Mouse (Mus musculus): ENCODE data around the gene Mrps35.

Gene Mrps35

GRCm38 (mm10) chr6:147042291-147043290 is at the start of gene Mrps35:
TSS of gene Mrps35 (plus strand) at chr6:147042764.
- DNase-seq (ENCODE audit: extremely low spot score, low spot score): peak; percentile 94

DNA sequence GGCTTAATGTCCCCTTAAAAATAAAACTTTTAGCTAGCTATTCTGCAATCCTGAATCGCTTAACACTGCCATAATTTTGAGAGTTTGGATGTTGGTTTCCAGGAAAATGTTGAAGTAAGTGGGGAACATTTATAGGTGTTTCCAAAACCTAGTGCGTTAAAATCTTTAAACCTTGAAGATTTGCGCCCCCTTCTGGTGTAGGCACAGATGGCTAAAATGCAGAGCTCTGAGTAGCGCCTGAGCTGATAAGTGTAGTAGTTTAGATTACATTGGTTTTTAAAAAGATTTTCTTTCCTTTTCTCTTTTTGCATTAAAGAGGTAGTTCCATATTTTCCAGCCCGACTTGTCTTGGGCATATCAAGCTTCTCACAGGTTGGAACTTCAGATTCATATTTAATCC is 48.3 kb upstream of the Mrps35 start:
- DNase-seq (ENCODE audit: extremely low spot score, low spot score): peak; percentile 30

GRCm38 (mm10) chr6:146995391-146995790 is 47.2 kb upstream of the Mrps35 start:
- DNase-seq (ENCODE audit: extremely low spot score, low spot score): no peak

DNA sequence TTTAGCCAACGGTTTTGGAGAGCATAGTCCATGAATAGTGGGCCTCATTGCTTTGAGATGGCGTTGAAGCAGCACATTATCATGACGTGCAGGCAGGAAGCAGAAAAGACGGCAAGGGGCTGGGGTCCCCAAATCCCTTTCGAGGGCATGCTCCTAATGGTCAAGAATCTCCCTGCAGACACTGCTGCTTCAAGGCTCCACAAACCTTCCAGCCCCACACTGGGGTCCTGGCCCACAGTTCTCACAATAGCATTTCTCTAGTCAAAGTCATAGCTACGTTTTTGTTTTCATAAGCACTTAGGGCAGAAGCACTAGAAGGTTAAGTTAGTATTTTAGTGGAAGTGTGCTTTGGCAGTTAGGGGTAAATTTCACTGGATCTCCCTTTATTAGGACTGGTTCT is 46.7 kb upstream of the Mrps35 start:
- no peak for DNase-seq (ENCODE audit: extremely low spot score, low spot score)

DNA sequence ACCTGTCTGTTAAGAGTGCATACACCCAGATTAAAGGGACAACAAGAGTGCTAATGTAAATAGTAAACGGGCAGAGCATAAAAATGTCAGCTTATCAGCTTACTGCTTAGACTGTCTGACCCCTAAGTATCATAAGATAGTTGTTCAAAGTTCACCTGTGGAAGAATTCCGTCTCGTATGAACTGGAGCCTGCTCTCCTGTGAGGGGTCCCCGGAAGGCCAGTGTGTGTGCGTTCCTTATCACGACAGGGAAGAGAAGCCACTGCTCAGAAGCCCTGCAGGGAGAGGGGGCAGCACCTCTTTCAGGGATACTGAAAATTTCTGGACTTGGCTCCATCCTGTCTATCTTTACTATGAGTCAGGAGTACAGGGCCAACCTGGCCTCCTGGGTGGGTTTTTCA is 45.6 kb upstream of the Mrps35 start:
- DNase-seq (ENCODE audit: extremely low spot score, low spot score): no peak

DNA sequence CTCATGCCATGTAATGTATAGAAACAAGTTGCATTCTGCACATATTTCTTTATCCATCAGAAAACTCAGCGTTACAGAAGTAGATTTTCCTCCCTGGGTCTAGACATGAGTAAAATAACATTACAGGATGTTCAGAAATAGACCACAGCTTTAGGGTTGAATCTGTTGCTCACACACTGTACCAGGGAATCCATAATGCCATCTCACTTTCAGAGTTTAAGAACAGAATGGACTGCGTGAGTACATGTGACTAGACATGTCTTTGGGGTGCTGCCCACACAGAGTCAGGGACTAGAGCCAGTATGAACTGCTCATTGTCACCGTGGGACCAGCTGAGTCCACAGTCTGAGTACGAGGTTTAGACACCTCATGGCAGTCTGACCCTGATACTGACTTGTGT is 43.9 kb upstream of the Mrps35 start:
- DNase-seq (ENCODE audit: extremely low spot score, low spot score): no peak

DNA sequence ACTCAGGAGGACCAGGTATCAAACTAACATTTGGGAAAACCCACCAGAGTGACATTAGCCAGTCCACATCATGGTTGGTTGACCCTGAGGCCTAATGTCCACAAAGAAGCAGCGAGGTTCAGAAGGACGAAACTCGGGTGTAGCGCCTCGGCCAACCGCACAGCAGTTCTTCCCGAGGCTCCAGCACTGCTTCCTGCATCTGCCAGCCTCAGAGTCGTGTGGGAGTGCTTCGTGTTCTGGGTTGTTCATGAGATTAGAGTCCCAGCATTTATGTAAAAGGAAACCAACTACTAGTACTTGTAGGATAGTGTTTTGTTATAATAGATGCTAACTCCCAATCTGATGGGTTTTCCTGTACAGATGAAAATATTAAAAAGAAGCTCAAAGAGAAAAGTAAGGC is 43.3 kb upstream of the Mrps35 start:
- no peak for DNase-seq (ENCODE audit: extremely low spot score, low spot score)

GRCm38 (mm10) chr6:146999755-147000154 is 42.8 kb upstream of the Mrps35 start:
- no peak for DNase-seq (ENCODE audit: extremely low spot score, low spot score)

GRCm38 (mm10) chr6:147008148-147008547 is 34.4 kb upstream of the Mrps35 start:
- DNase-seq (ENCODE audit: extremely low spot score, low spot score): peak; percentile 61

DNA sequence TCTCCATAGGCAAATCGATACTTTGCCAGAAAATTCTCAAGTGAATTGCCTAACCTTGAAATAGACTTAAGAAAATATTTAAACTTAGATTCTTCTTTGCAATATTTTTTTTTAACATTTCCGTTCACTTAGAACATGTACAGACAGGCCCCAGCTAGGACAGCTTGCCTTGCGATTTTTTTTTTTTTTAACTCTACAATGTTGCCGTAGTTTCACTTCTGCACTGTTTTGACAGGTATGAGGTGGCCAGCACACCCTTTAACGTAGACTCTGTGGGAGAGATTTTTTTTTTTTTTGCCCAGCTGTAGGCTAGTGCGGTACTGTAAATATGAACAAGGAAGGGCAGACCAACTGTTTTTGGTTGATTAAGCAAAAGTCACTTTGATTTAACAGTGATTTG is 32.2 kb upstream of the Mrps35 start:
- DNase-seq (ENCODE audit: extremely low spot score, low spot score): no peak

DNA sequence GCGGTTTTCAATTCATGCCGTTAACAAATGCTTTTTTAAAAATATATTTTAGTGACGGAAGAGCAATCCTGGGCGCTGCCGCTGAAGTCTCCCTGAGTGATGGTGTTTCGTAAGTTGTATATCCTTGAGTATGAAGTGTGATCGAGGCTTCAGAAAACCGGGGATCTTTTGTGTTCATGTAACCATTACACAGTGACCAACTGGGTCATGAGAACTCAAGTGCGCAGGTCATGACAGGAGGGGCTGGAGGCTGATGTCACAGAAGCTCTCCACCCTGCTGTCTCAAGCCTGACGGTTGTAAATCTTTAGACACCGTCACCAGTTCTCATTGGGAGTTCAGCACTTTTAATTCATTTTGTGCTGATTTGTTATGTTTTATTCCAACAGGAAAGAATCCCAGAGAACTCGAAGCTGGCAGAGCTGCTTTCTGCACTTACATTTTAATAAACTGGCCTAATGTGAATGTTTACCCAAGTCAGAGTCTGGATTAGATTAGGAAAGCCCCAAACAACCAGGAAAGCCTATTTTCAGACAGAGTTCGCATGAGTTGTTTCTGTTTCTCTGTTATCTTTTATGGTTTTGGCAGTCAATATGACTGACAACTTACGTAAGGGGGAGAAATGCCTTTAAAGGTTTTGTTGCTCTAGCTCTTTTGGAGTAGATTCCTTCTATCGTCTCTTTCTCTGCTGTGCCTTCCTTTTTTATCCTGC is 31.6 kb upstream of the Mrps35 start:
- DNase-seq (ENCODE audit: extremely low spot score, low spot score): no peak

GRCm38 (mm10) chr6:147011555-147011954 is 31.0 kb upstream of the Mrps35 start:
- DNase-seq (ENCODE audit: extremely low spot score, low spot score): no peak

- DNase-seq (ENCODE audit: extremely low spot score, low spot score): no peak
Measured at GRCm38 (mm10) chr6:147011977-147012376, 30.6 kb upstream of the Mrps35 start.

DNA sequence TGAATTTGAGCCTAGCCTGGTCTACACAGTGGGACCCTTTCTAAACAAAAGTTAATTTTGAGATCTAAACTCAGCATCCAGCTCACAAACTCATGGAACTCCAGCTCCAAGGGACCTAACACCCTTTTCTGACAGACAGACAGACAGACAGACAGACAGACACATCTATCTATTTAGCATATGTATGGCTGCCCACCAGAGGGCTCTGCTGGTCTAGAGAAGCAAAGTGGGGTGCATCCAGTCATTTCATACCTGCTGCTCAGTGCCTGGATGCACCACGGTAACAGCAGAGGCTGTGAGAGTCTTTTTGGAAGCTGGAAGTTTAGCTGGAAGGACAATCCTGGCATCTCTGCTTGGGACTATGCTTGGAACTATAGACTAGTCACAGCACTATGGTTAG is 29.0 kb upstream of the Mrps35 start:
- no peak for DNase-seq (ENCODE audit: extremely low spot score, low spot score)

DNA sequence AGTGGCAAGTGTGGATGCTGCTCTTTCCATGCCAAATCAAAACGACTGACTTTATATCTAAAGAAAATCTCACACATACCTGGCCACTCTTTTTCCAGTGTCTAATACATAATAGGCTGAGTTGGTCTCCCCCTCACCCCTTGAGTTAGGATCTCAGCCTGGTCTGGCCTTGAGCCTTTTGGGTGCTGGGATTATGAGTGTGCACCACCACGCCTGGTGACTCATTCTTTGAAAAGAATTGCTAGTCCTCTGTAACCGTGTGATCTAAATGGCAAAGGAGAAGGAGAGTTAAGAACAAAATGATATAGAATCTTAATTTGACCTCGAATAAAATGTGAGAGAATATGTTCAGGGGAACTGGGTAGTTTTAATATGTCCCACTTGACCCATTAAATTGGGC is 24.7 kb upstream of the Mrps35 start:
- no peak for DNase-seq (ENCODE audit: extremely low spot score, low spot score)

GRCm38 (mm10) chr6:147018364-147018763 is 24.2 kb upstream of the Mrps35 start:
- no peak for DNase-seq (ENCODE audit: extremely low spot score, low spot score)

DNA sequence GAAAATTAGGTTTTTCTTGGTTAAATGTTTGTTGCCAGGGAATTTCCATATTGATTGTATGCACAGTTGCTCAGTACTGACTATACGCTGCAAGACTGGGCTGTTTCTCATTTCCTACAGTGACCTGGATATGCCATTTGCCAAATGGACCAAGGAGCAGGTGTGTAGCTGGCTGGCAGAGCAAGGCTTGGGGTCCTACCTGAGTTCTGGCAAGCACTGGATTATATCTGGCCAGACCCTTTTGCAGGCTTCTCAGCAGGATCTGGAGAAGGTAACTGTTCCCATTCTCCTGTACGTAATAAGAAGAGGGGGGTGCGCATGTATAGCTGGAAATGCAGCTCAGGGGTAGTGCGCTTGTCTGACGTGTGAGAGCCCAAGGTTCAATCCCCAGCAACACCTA is 21.4 kb upstream of the Mrps35 start:
- peak; percentile 6 for DNase-seq (ENCODE audit: extremely low spot score, low spot score)

DNA sequence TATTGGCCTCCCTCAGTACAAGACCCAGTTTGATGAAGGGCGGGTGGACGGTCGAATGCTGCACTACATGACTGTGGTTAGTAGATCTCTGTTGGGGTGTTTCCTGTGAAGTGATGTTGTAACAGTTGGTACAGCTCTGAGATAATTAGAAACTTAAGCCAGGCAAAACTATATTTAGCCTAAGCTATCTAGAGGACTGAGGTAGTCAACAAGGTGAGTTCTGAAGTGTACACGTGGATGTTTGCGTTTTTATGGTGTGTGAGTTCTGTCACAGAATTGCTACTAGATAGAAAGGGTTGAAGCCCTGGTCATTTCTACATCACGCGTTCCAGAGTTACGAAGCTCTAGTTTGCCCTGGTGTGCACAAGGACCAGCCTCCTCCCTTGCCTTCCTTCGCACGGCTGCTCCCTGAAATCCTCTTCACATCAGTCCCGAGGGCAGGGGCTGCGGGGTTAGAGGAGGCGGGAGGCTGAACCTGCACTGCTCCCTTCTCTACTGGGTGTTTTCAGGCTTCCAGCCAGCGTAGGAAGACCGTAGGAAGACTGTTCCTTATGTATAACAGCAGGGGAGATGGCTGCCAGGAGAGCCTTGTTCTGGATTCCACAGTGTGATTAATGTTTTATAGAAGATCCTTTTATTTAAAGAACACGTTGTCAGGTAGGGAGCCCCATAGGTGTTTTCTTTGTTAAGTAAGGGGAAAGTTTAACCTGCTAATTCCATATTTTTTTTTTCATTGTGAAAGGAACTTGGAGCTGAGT is 20.0 kb upstream of the Mrps35 start:
- DNase-seq (ENCODE audit: extremely low spot score, low spot score): peak; percentile 4

DNA sequence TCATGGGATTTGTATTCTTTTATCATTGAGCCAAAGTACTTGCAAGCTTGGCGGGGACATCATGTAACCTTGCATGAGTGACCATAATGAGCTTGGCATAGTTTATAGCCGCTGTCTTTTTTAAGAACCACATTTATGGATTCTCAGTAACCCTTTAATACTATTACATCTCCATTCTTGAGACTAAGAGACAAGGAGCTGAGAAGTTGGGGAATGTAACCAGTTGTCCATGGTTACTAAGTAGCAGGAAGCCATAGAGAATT is 19.5 kb upstream of the Mrps35 start:
- no peak for DNase-seq (ENCODE audit: extremely low spot score, low spot score)

DNA sequence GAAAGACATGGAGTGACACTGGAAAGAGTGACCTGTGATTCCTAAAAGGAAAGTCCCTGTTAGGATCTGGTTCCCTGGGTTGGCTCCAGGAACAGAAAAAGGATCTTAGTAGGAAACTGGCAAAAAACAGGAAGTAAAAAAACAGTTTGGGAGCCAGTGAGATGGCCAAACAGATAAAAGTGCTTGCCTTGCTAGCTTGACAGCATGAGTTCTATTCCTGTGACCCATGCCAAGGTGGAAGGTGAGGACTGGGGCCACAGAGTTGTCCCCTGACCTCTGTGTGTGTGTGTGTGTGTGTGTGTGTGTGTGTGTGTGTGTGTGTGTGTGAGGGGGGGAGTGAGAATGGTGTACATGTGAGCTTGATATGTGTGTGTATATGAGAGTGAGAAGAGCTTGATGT is 19.0 kb upstream of the Mrps35 start:
- DNase-seq (ENCODE audit: extremely low spot score, low spot score): peak; percentile 0

DNA sequence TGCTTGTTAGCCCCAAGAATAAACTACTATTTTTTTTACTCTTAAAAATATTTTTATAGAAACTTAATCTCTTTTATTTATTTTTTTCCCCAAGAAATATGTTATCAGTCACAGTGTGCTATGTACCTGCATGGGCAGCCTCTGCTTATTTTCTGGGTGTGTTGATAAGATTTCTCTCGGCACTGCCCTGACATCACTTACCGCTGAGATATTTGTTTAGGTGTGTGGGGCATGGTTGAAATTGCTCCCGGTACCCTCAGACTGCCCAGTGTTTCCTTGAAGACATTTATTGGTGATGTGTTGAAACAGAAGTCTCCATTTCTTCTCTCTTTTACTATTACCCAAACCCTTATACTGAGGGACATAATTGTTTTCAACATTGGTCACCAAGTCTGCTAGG is 17.8 kb upstream of the Mrps35 start:
- DNase-seq (ENCODE audit: extremely low spot score, low spot score): no peak

GRCm38 (mm10) chr6:147028396-147028795 is 14.2 kb upstream of the Mrps35 start:
- no peak for DNase-seq (ENCODE audit: extremely low spot score, low spot score)

Data from neural tube, embryonic 10.5 days (tissue).